Mouse (Mus musculus): Measurements from ENCODE around the gene Hist1h2bq. TPM values are rescaled to one million over a fixed set of nuclear protein-coding genes. Genes with fewer than 3 reads are reported as not detected.
"Not testable (repeated sequence)": the region's sequence is repeated elsewhere in the genome, so short reads cannot be mapped to it uniquely, and the experiment has no call there.

The Hist1h2bq gene
- total RNA-seq, 4 experiments from 2014 or later: 13.3 to 26.7 (median 21.1) TPM

GRCm38 (mm10) chr13:21789925-21790324 lies 20.1 kb downstream of the Hist1h2bq start:
- no peak for DNase-seq (ENCODE audit: low spot score in 2 of 2)

- no peak for DNase-seq (ENCODE audit: low spot score in 2 of 2)
These were observed 22.0 kb downstream of the Hist1h2bq start for GRCm38 (mm10) chr13:21787760-21788593.

- peak; percentile 64 to 70 for DNase-seq (ENCODE audit: low spot score in 2 of 2)
These were observed 22.9 kb downstream of the Hist1h2bq start, which contains the start of the genes Hist1h2an and Hist1h2bp for GRCm38 (mm10) chr13:21786899-21787629. TSS of gene Hist1h2an (minus strand) at chr13:21787218. TSS of gene Hist1h2bp (plus strand) at chr13:21787461.

- DNase-seq (ENCODE audit: low spot score in 2 of 2): no peak
These were observed 23.7 kb downstream of the Hist1h2bq start for GRCm38 (mm10) chr13:21786189-21786898.

GRCm38 (mm10) chr13:21784311-21784710 lies 25.7 kb downstream of the Hist1h2bq start:
- DNase-seq (ENCODE audit: low spot score in 2 of 2): no peak

- no peak for DNase-seq (ENCODE audit: low spot score in 2 of 2)
These were observed 26.2 kb downstream of the Hist1h2bq start for GRCm38 (mm10) chr13:21783734-21784161.

- no peak for DNase-seq (ENCODE audit: low spot score in 2 of 2)
These were observed 26.8 kb downstream of the Hist1h2bq start, which contains the start of gene Hist1h3i for GRCm38 (mm10) chr13:21783255-21783617. TSS of gene Hist1h3i (minus strand) at chr13:21783370.

GRCm38 (mm10) chr13:21782361-21783254 lies 27.4 kb downstream of the Hist1h2bq start:
- not testable (repeated sequence) for DNase-seq (ENCODE audit: low spot score in 2 of 2)

- DNase-seq (ENCODE audit: low spot score in 2 of 2): no peak
These were observed 28.4 kb downstream of the Hist1h2bq start for GRCm38 (mm10) chr13:21781639-21782038.

- DNase-seq (ENCODE audit: low spot score in 2 of 2): no peak
These were observed 28.9 kb downstream of the Hist1h2bq start for GRCm38 (mm10) chr13:21781021-21781555.

GRCm38 (mm10) chr13:21779767-21780731 lies 29.9 kb downstream of the Hist1h2bq start, which contains the start of gene Hist1h1b:
TSS of gene Hist1h1b (minus strand) at chr13:21780625.
- DNase-seq (ENCODE audit: low spot score in 2 of 2): peak in 1 of 2 experiments; percentile 10

- peak; percentile 20 to 38 for DNase-seq (ENCODE audit: low spot score in 2 of 2)
These were observed 30.9 kb downstream of the Hist1h2bq start for GRCm38 (mm10) chr13:21778814-21779766.

Small RNA genes lying within 50 kb of the gene (microRNA-seq; reads per million reads assigned to microRNA genes)
- gene Gm19658 (not detected), gene Gm44346 (not detected), gene Gm44466 (not detected)

Other genes with a start within 250 kb of the Hist1h2bq start
- gene Olfr1364, start 228.4 kb downstream of the Hist1h2bq start, total RNA-seq (2022): not detected
- gene Olfr1362, start 196.2 kb downstream of the Hist1h2bq start, total RNA-seq (2022): not detected
- gene Olfr11, start 167.7 kb downstream of the Hist1h2bq start, total RNA-seq (2022): not detected
- gene Olfr1361, start 146.8 kb downstream of the Hist1h2bq start, total RNA-seq (2022): not detected
- gene Olfr1360, start 132.8 kb downstream of the Hist1h2bq start, total RNA-seq (2022): not detected
- gene Olfr1359, start 112.1 kb downstream of the Hist1h2bq start, total RNA-seq (2022): not detected
- gene Hist1h2bl, start 94.1 kb downstream of the Hist1h2bq start, total RNA-seq (2022): 1 to 10 TPM in 3 of 4 experiments, under 1 TPM in 1; 0.99 to 6.6 (median 3.4) TPM
- 1 to 10 TPM in 3 of 4 experiments, not detected in 1; 1.8 to 3.3 (median 2.6) TPM for gene Hist1h2ai, start 93.8 kb downstream of the Hist1h2bq start, total RNA-seq (2022)
- not detected for gene Hist1h3h, start 92.5 kb downstream of the Hist1h2bq start, total RNA-seq (2022)
- not detected for gene Hist1h2bm, start 88.2 kb downstream of the Hist1h2bq start, total RNA-seq (2022)
- gene Hist1h4j, start 75.1 kb downstream of the Hist1h2bq start, total RNA-seq (2022): 1 to 10 TPM in 1 of 4 experiments, under 1 TPM in 2, not detected in 1; 0.67 to 1.6 (median 0.90) TPM
- 10 to 100 TPM in 1 of 4 experiments, 1 to 10 TPM in 3; 5.0 to 10.8 (median 6.7) TPM for gene Hist1h4k, start 59.7 kb downstream of the Hist1h2bq start, total RNA-seq (2022)
- not detected for gene Hist1h2ak, start 56.4 kb downstream of the Hist1h2bq start, total RNA-seq (2022)
- gene Hist1h2bn, start 56.1 kb downstream of the Hist1h2bq start, total RNA-seq (2022): 1 to 10 TPM in 2 of 4 experiments, not detected in 2; 1.5 to 1.8 TPM
- 1 to 10 TPM in 1 of 4 experiments, under 1 TPM in 2, not detected in 1; 0.40 to 1.2 (median 0.70) TPM for gene Hist1h1b, start 29.6 kb downstream of the Hist1h2bq start, total RNA-seq (2022)
- 10 to 100 TPM in 3 of 4 experiments, 1 to 10 TPM in 1; 9.4 to 19.6 (median 16.7) TPM for gene Hist1h3i, start 26.8 kb downstream of the Hist1h2bq start, total RNA-seq (2022)
- gene Hist1h2an, start 23.0 kb downstream of the Hist1h2bq start, total RNA-seq (2022): not detected
- gene Hist1h2bp, start 22.7 kb downstream of the Hist1h2bq start, total RNA-seq (2022): 1 to 10 TPM in 1 of 4 experiments, under 1 TPM in 1, not detected in 2; 0.73 to 2.1 TPM
- 1 to 10 TPM in 1 of 4 experiments, not detected in 3; 3.4 TPM for gene Hist1h2ao, start 268 bp upstream of the Hist1h2bq start, total RNA-seq (2022)
- 10 to 100 TPM; 49.7 to 72.4 (median 56.2) TPM for gene Hist1h4m, start 1.5 kb upstream of the Hist1h2bq start, total RNA-seq (2022)
- 10 to 100 TPM in 1 of 4 experiments, 1 to 10 TPM in 1, not detected in 2; 9.2 to 18.0 TPM for gene Hist1h4n, start 22.0 kb upstream of the Hist1h2bq start, total RNA-seq (2022)
- gene Hist1h2ap, start 23.3 kb upstream of the Hist1h2bq start, total RNA-seq (2022): 1 to 10 TPM in 2 of 4 experiments, not detected in 2; 1.4 to 2.6 TPM
- gene Hist1h2br, start 23.5 kb upstream of the Hist1h2bq start, total RNA-seq (2022): 10 to 100 TPM; 13.3 to 26.6 (median 21.0) TPM
- 1 to 10 TPM in 1 of 4 experiments, under 1 TPM in 3; 0.48 to 1.4 (median 0.80) TPM for gene Zfp184, start 134.9 kb upstream of the Hist1h2bq start, total RNA-seq (2022)
- gene Pom121l2, start 171.0 kb upstream of the Hist1h2bq start, total RNA-seq (2022): not detected
- not detected for gene Prss16, start 199.5 kb upstream of the Hist1h2bq start, total RNA-seq (2022)
- 1 to 10 TPM in 3 of 4 experiments, not detected in 1; 3.0 to 6.5 (median 5.3) TPM for gene Hist1h2ah, start 225.4 kb upstream of the Hist1h2bq start, total RNA-seq (2022)
- gene Hist1h2bk, start 225.7 kb upstream of the Hist1h2bq start, total RNA-seq (2022): 1 to 10 TPM in 1 of 4 experiments, under 1 TPM in 1, not detected in 2; 0.75 to 7.0 TPM
- 10 to 100 TPM; 28.5 to 37.8 (median 35.7) TPM for gene Hist1h4i, start 231.2 kb upstream of the Hist1h2bq start, total RNA-seq (2022)
- gene Hist1h2ag, start 232.7 kb upstream of the Hist1h2bq start, total RNA-seq (2022): 1 to 10 TPM in 3 of 4 experiments, not detected in 1; 2.3 to 4.2 (median 2.6) TPM
- 1 to 10 TPM in 2 of 4 experiments, under 1 TPM in 2; 0.75 to 2.9 (median 1.3) TPM for gene Hist1h2bj, start 233.0 kb upstream of the Hist1h2bq start, total RNA-seq (2022)

All from gastrocnemius, adult 8-10 months (tissue).